Comparison of ENCODE assay signal across 20 mouse cellular contexts in the genomic region with DNA sequence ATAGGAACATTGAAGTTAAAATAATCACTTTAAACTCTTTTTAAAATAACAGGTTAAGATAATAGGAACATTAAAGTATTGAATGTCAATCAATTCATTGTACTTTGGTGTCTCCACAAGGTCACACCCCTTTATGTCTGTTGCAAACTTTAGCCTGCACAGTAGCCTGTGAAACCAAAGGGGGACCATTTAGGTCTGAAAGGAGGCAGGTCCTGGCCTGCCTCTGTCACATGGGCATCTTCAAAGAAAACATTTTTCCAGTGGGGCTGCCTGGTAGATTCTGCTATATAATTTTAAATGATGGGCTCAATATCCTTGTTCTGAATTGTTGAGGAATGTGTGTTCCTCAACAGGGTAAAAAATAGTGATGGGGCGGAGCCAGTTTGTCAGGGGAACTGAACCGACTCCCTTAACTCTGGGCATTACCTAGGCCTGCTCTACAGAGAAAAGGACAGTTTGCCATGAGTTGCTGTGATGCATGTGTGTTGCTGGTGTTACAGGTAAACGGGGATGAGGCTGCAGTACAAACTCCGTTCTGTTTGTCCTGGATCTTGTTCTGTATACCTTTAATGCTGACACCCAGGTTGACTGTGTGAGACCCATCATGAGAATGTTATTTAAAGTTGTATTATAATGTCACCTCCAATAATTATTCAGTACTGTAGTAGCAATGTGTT. TPM values are rescaled to one million over a fixed set of nuclear protein-coding genes. Genes with fewer than 3 reads are reported as not detected.
DNase-seq lines count a peak whose midpoint lies in the region; ATAC-seq and TF ChIP-seq lines count a peak whose summit lies in the region.
"Had no signal": no experiment of that assay in that cellular context is flagged by ENCODE, and none has a peak within 500 bp of the region (broad histone marks: within the 10 kb centered on the region; RNA-seq: fewer than 3 reads in every experiment).

No protein-coding gene starts in this region.

- peak; percentile 38 for DNase-seq in embryonic facial prominence, embryonic 14.5 days (ENCODE audit: low spot score)
- DNase-seq in embryonic facial prominence, embryonic 10.5 days (ENCODE audit: low spot score) = no peak
- peak; percentile 27 for DNase-seq in limb, embryonic 14.5 days (ENCODE audit: low spot score)
- DNase-seq in limb, embryonic 10.5 days (ENCODE audit: low spot score) = no peak
- DNase-seq in CH12.LX (ENCODE audit: extremely low read depth) = no peak
- no peak for DNase-seq in left cerebral cortex, adult 8-10 months (ENCODE audit: low spot score in 2 of 2)
- DNase-seq: adrenal gland, adult 2 months; adrenal gland, adult 8-10 months; adrenal gland, postnatal 10 days; adrenal gland, postnatal 14 days; adrenal gland, postnatal 25 days; adrenal gland, postnatal 36 days; cerebellum, adult 11 months; cerebellum, adult 11-12 months; cerebellum, adult 18-20 months had no signal

- no peak for ATAC-seq in embryonic facial prominence, embryonic 14.5 days (ENCODE audit: low read depth)
- no peak for ATAC-seq in limb, embryonic 14.5 days (ENCODE audit: low FRiP score, low read depth)
- no peak for ATAC-seq in frontal cortex, adult (ENCODE audit: low TSS enrichment)
- ATAC-seq: Patski had no signal

- peaks cover 5% of the 10 kb centered on the region for H3K36me3 ChIP-seq in embryonic facial prominence, embryonic 14.5 days (ENCODE audit: control insufficient read depth, insufficient read depth, low read length)
- H3K36me3 ChIP-seq in embryonic facial prominence, embryonic 10.5 days (replicated peaks) = peaks cover 13% of the 10 kb centered on the region
- H3K36me3 ChIP-seq in limb, embryonic 14.5 days (ENCODE audit: control insufficient read depth, insufficient read depth, low read length) = no peaks in the 10 kb centered on the region; the same call in 1 of the 2 replicates
- 0 out of 2 replicates have a peak, but pooled peaks cover 4% of the 10 kb centered on the region for H3K36me3 ChIP-seq in limb, embryonic 10.5 days
- H3K36me3 ChIP-seq in CH12.LX (replicated peaks in 1 of 2; ENCODE audit: control insufficient read depth in 1 of 2, insufficient read depth in 1 of 2, low read length in 1 of 2) (peaks cover 16 to 24% of the 10 kb centered on the region in 2 experiments), myocyte (ENCODE audit: control insufficient read depth, insufficient read depth) (no peaks in the 10 kb centered on the region)

- no peak overlapping the region for H3K4me3 ChIP-seq in embryonic facial prominence, embryonic 14.5 days (ENCODE audit: low read depth, low read length)
- no peak overlapping the region for H3K4me3 ChIP-seq in embryonic facial prominence, embryonic 10.5 days
- no peak overlapping the region for H3K4me3 ChIP-seq in limb, embryonic 14.5 days (replicated peaks; ENCODE audit: low read length)
- H3K4me3 ChIP-seq in limb, embryonic 10.5 days = no peak overlapping the region
- H3K4me3 ChIP-seq in CH12.LX (replicated peaks in 1 of 3; ENCODE audit: low read depth in 2 of 3, low read length in 2 of 3, poor library complexity in 1 of 3) (no peak overlapping the region), myocyte (no peak overlapping the region)

- no peak for TF ChIP-seq RAD21 in CH12.LX (IDR thresholded peaks at IDR 0.05; ENCODE audit: low read depth, low read length)

- no peaks in the 10 kb centered on the region for H3K9me3 ChIP-seq in embryonic facial prominence, embryonic 14.5 days (ENCODE audit: control insufficient read depth, low read length)
- no peaks in the 10 kb centered on the region for H3K9me3 ChIP-seq in embryonic facial prominence, embryonic 10.5 days
- no peaks in the 10 kb centered on the region for H3K9me3 ChIP-seq in limb, embryonic 14.5 days (ENCODE audit: control insufficient read depth, low read length)
- no peaks in the 10 kb centered on the region for H3K9me3 ChIP-seq in limb, embryonic 10.5 days (replicated peaks)
- H3K9me3 ChIP-seq in CH12.LX (replicated peaks; ENCODE audit: low read length) = peaks cover 4% of the 10 kb centered on the region
- H3K9me3 ChIP-seq: G1E had no signal

- no peaks in the 10 kb centered on the region for H3K4me1 ChIP-seq in embryonic facial prominence, embryonic 14.5 days (ENCODE audit: control insufficient read depth, insufficient read depth, low read length)
- H3K4me1 ChIP-seq in embryonic facial prominence, embryonic 10.5 days = no peaks in the 10 kb centered on the region
- no peaks in the 10 kb centered on the region for H3K4me1 ChIP-seq in limb, embryonic 14.5 days (ENCODE audit: control insufficient read depth, insufficient read depth, low read length)
- H3K4me1 ChIP-seq in limb, embryonic 10.5 days = peaks cover 19% of the 10 kb centered on the region
- peaks cover 21 to 49% of the 10 kb centered on the region in 2 experiments for H3K4me1 ChIP-seq in CH12.LX (ENCODE audit: control insufficient read depth in 1 of 2, insufficient read depth in 2 of 2)

- no peak overlapping the region for H3ac ChIP-seq in myocyte (ENCODE audit: control insufficient read depth, insufficient read length)

- 80% methylated on average over 4 of the region's 4 CpGs for WGBS in embryonic facial prominence, embryonic 14.5 days
- 89% methylated on average over 4 of the region's 4 CpGs for WGBS in embryonic facial prominence, embryonic 10.5 days
- 84% methylated on average over 4 of the region's 4 CpGs for WGBS in limb, embryonic 14.5 days
- WGBS in limb, embryonic 10.5 days = 92% methylated on average over 4 of the region's 4 CpGs

- H3K79me2 ChIP-seq in CH12.LX (replicated peaks; ENCODE audit: control insufficient read depth, extremely low read depth, insufficient read depth, poor library complexity, severe bottlenecking) = no peaks in the 10 kb centered on the region
- no peaks in the 10 kb centered on the region for H3K79me2 ChIP-seq in myocyte (ENCODE audit: control insufficient read depth, insufficient read depth)

- no peaks in the 10 kb centered on the region for H3K27me3 ChIP-seq in embryonic facial prominence, embryonic 14.5 days (replicated peaks; ENCODE audit: control insufficient read depth, insufficient read depth, low read length)
- H3K27me3 ChIP-seq in embryonic facial prominence, embryonic 10.5 days (replicated peaks; ENCODE audit: low read depth, poor library complexity, severe bottlenecking) = no peaks in the 10 kb centered on the region
- H3K27me3 ChIP-seq in limb, embryonic 14.5 days (ENCODE audit: control insufficient read depth, insufficient read depth, low read length) = no peaks in the 10 kb centered on the region
- H3K27me3 ChIP-seq in limb, embryonic 10.5 days (ENCODE audit: low read depth, poor library complexity, severe bottlenecking) = no peaks in the 10 kb centered on the region
- no peaks in the 10 kb centered on the region for H3K27me3 ChIP-seq in CH12.LX (replicated peaks)
- no peaks in the 10 kb centered on the region for H3K27me3 ChIP-seq in myocyte (ENCODE audit: control insufficient read depth, insufficient read depth, insufficient read length)
- H3K27me3 ChIP-seq: Patski had no signal

- in situ Hi-C loops in CH12.LX (cut with MboI; ENCODE audit: low pct_ligation_motif_present, low pct_unique_long_range_greater_than_20kb, low sequenced_read_pairs) = no loop called here

- H3K27ac ChIP-seq in embryonic facial prominence, embryonic 14.5 days (replicated peaks; ENCODE audit: low read depth, low read length) = no peak overlapping the region
- no peak overlapping the region for H3K27ac ChIP-seq in embryonic facial prominence, embryonic 10.5 days (replicated peaks)
- no peak overlapping the region for H3K27ac ChIP-seq in limb, embryonic 14.5 days (replicated peaks; ENCODE audit: low read depth, low read length)
- no peak overlapping the region for H3K27ac ChIP-seq in limb, embryonic 10.5 days
- no peak overlapping the region for H3K27ac ChIP-seq in CH12.LX (ENCODE audit: insufficient read depth, low read depth)

- dilution Hi-C loops in CH12.LX (cut with MboI; ENCODE audit: extremely low pct_ligation_motif_present, extremely low pct_unique_long_range_greater_than_20kb, low sequenced_read_pairs) = no loop called here

- no peak overlapping the region for H3K4me2 ChIP-seq in embryonic facial prominence, embryonic 14.5 days (ENCODE audit: low read depth, low read length)
- H3K4me2 ChIP-seq in limb, embryonic 14.5 days (replicated peaks; ENCODE audit: low read depth, low read length, severe bottlenecking) = no peak overlapping the region
- H3K4me2 ChIP-seq in CH12.LX (ENCODE audit: insufficient read depth, low read depth, poor library complexity, severe bottlenecking) (no peak overlapping the region), myocyte (ENCODE audit: low read depth) (no peak overlapping the region)

- TF ChIP-seq CTCF in CH12.LX (conservative IDR thresholded peaks at IDR 0.05 in 1 of 2, IDR thresholded peaks at IDR 0.05 in 1 of 2; ENCODE audit: low read depth in 2 of 2, low read length in 2 of 2) = no peak

- TF ChIP-seq EP300 in CH12.LX (IDR thresholded peaks at IDR 0.05; ENCODE audit: low read length) = no peak; the same call in 1 of the 2 replicates

- H3K9ac ChIP-seq in embryonic facial prominence, embryonic 14.5 days (ENCODE audit: low read depth, low read length) = no peak overlapping the region
- H3K9ac ChIP-seq in limb, embryonic 14.5 days (ENCODE audit: low read depth, low read length, severe bottlenecking) = no peak overlapping the region
- H3K9ac ChIP-seq in CH12.LX (ENCODE audit: insufficient read depth, low read depth) = no peak overlapping the region

- TF ChIP-seq POLR2A in limb, embryonic 14.5 days (IDR thresholded peaks at IDR 0.05; ENCODE audit: borderline replicate concordance, extremely low read depth, insufficient read depth, insufficient read length) = no peak
- TF ChIP-seq POLR2A in CH12.LX (IDR thresholded peaks at IDR 0.05; ENCODE audit: low read depth, low read length) (no peak; the same call in 1 of the 2 replicates), myocyte (IDR thresholded peaks at IDR 0.05; ENCODE audit: insufficient read length, low read depth) (no peak)

RNA-seq across cellular contexts. Expression of gene Muc13, which starts 22.9 kb away (rescaled TPM):
- polyA plus RNA-seq in embryonic facial prominence, embryonic 14.5 days (2014; fragmentation: Nextera tagmentation; extraction: Ambion mirVana) = 0.13 TPM in 1 of 2 replicates, not detected in the other
- 0.10 and 0.14 TPM in 2 replicates for polyA plus RNA-seq in embryonic facial prominence, embryonic 10.5 days (2016; fragmentation: Nextera tagmentation; extraction: Ambion mirVana)
- polyA plus RNA-seq in limb, embryonic 14.5 days (2012; rRNA removed) = 0.25 and 0.37 TPM in 2 replicates
- polyA plus RNA-seq in limb, embryonic 14.5 days (2014; fragmentation: Nextera tagmentation; extraction: Ambion mirVana) = 0.07 and 0.12 TPM in 2 replicates
- 0.16 and 0.21 TPM in 2 replicates for polyA plus RNA-seq in limb, embryonic 10.5 days (2016; fragmentation: Nextera tagmentation; extraction: Ambion mirVana)
- total RNA-seq in CH12.LX (2012; rRNA removed) (not detected in 2 replicates), CH12.LX (2014; rRNA removed) (not detected in 2 replicates)
- polyA plus RNA-seq in CH12.LX (2012; ENCODE audit: insufficient read length, low read depth) (not detected in 2 replicates), myocyte (2012; fragmentation: generic; extraction: Trizol) (0.05 TPM)
- under 1 TPM in 1 of 4 experiments, not detected in 3; 0.11 TPM for total RNA-seq in left cerebral cortex, adult 8-10 months (2022)
- total RNA-seq: adrenal gland, adult 18-20 months; adrenal gland, adult 2 months; adrenal gland, postnatal 25 days; adrenal gland, postnatal 36 days had no signal
- polyA plus RNA-seq: Patski had no signal

RNA-seq across cellular contexts. Expression of gene Itgb5, which starts 58.5 kb away (rescaled TPM):
- 116 and 121 TPM in 2 replicates for polyA plus RNA-seq in embryonic facial prominence, embryonic 14.5 days (2014; fragmentation: Nextera tagmentation; extraction: Ambion mirVana)
- polyA plus RNA-seq in embryonic facial prominence, embryonic 10.5 days (2016; fragmentation: Nextera tagmentation; extraction: Ambion mirVana) = 62.1 and 64.1 TPM in 2 replicates
- polyA plus RNA-seq in limb, embryonic 14.5 days (2012; rRNA removed) = 117 and 123 TPM in 2 replicates
- polyA plus RNA-seq in limb, embryonic 14.5 days (2014; fragmentation: Nextera tagmentation; extraction: Ambion mirVana) = 107 and 108 TPM in 2 replicates
- polyA plus RNA-seq in limb, embryonic 10.5 days (2016; fragmentation: Nextera tagmentation; extraction: Ambion mirVana) = 64.3 and 67.1 TPM in 2 replicates
- 11.5 and 20.1 TPM in 2 replicates for total RNA-seq in CH12.LX (2012; rRNA removed)
- 0.65 and 0.85 TPM in 2 replicates for total RNA-seq in CH12.LX (2014; rRNA removed)
- 1.1 and 1.8 TPM in 2 replicates for polyA plus RNA-seq in CH12.LX (2012; ENCODE audit: insufficient read length, low read depth)
- polyA plus RNA-seq in myocyte (2012; fragmentation: generic; extraction: Trizol) = 114 TPM
- total RNA-seq in left cerebral cortex, adult 8-10 months (2022) = 10 to 100 TPM; 42.5 to 81.2 (median 53.6) TPM

Comparison
In these comparisons a context has a peak if more than half of its experiments do, and no peak if none do; other contexts are left out.
1. DNase-seq: peak in embryonic facial prominence, embryonic 14.5 days (single experiment) and limb, embryonic 14.5 days (single experiment); none in embryonic facial prominence, embryonic 10.5 days (single experiment), limb, embryonic 10.5 days (single experiment), CH12.LX (single experiment) and left cerebral cortex, adult 8-10 months (0 of 2).
2. RNA of gene Itgb5, which starts 58.5 kb away (polyA plus RNA-seq): 116 to 121 TPM in embryonic facial prominence, embryonic 14.5 days, 107 to 123 TPM in limb, embryonic 14.5 days, 114 TPM in myocyte (single experiment), 64.3 to 67.1 TPM in limb, embryonic 10.5 days and 62.1 to 64.1 TPM in embryonic facial prominence, embryonic 10.5 days; 1.1 to 1.8 TPM in CH12.LX; every median in the first group is over 10 times any median in the second.